Mouse (Mus musculus) embryo, embryonic 10.5 days (tissue): ENCODE measurements around the gene Cfap97.
"Not testable (repeated sequence)": the region's sequence is repeated elsewhere in the genome, so short reads cannot be mapped to it uniquely, and the experiment has no call there.

Experiments
- DNase-seq: peaks from one replicate; pipeline ENCODE4 v3.0.0-alpha.2; 2015; ENCODE audit warnings: low spot score

Cfap97 gene

DNA sequence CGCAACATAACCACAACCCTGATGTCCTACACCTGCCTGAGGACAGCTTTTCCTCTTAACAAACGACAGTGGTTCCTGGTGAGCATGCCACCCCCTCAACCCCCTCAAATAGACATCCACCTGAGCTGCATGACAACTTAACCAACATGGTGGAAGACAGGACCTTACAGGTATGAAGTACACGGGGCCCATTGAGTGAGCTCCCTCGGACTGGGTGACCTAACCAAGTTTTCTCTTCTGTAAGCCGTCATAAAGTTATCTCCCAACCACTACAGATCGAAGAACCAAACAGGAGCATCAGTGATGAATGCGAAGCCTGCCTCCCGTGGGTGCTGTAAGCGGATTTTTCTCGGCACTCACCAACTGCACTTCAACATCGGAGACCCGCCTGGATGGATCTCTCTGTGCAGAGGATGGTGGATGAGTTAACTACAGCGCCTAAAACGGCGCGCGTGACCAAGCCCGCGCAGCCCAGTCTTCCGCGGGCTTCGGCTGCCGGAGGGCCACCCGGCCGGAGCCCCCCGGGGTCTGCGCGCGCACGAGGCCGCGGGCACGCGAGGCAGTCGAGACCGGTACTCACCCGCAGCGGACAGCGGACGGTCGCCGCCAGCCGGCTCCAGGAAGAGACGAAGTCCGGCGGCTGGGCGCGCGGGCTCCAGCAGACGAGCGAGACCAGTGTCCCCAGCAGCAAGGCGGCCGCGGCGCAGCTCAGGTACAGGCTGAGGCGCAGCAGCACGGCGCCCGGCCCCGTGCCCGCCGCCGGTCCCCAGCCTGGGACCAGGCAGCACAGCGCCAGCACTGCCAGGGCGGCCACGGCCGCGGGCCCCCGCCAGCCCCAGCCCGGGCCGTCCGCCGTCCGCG lies at the start of gene Cfap97:
Cfap97 (plus strand) TSS at position 570 of the 861 bp plus-strand sequence.
- peak; percentile 59 for DNase-seq

DNA sequence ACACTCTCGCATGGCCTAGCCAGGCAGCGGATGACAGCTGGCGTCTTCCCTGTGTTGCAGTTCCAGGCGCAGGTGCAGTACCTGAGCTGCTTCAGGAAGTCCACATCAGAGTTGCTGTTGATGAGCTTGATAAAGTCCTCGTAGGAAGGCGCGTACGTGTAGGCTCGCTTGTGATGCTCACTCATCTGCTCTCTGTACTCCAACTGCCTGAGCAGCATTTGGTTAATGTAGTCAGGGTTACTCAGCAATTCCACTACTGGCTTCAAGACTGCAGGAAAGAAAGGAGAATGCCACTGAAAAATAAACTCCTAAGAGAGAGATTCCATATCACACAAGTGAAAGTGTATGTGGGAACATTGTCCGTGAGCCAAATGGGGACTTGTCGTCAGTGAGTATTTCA lies 48.1 kb upstream of the Cfap97 start:
- DNase-seq, result no peak

DNA sequence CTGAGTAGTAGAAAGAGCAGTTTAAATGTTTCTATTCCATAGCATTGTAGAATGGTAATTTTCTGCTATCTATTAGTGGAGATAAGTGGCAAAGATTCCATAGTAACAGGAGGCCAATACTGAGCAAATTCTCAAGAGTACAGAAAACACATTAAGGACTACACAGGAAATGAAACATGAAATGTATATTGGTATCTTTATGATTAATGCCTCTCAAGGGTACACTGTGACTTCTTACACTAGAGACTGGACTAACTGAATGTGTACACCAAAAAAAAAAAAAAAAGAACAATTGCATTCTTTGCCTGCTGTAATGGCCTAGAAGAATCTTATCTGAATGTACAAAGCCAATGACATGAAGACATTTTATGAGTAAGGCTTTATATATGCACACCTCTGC lies 43.9 kb upstream of the Cfap97 start:
- no peak for DNase-seq

DNA sequence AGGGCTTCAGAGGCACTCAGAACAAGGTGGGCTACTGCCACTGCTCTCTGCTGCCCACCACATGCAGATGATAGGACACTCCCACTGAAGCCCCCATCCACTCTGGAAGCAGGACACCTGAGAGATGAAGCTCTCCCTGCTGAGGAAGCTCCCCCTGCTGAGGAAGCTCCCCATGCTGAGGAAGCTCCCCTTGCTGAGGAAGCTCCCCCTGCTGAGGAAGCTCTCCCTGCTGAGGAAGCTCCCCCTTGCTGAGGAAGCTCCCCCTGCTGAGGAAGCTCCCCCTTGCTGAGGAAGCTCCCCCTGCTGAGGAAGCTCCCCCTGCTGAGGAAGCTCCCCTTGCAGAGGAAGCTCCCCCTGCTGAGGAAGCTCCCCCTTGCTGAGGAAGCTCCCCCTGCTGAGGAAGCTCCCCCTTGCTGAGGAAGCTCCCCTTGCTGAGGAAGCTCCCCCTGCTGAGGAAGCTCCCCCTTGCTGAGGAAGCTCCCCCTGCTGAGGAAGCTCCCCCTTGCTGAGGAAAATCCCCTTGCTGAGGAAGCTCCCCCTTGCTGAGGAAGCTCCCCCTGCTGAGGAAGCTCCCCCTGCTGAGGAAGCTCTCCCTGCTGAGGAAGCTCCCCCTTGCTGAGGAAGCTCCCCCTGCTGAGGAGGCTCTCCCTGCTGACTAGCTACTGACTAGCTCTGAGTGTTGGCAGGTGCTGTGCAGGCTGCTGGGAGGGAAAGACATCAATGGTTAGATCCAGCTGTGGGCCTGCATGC lies 38.0 kb upstream of the Cfap97 start:
- not testable (repeated sequence) for DNase-seq

DNA sequence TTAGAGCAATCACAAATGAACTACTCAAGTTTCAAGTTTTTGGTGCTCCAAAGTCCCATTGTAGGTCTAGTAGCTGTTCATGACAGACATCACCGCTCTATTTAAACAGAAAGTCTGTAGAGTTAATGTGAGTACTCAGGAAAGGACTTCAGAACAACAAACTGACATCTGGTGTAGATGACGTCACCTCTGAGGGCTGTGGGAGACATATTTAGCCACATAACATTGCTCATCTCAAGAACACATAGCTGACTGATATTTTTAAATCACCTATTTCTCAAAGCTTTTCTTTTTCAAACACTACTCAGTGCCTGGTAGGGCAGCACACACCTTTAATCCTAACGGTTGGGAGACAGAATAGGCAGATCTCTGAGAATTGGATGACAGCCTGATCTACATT lies 34.4 kb upstream of the Cfap97 start:
- no peak for DNase-seq

DNA sequence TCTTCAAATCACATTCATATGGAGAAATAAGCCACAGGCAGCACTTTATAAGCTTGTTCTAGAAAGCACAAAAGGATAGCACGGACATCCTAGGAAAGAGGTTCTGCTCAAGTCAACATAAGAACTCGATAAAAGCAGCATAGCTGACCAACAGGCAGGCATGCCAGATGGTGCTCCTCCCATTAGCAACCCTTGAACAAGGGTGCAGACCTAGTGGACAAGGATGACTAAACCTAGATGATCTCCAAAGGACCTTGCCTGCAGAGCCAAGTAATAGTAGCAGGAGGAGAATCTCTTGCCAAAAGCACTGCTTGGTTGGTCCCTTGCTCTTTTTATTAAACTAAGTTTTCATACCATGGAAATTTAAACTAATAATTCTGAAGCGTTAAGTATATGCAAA lies 32.4 kb upstream of the Cfap97 start:
- no peak for DNase-seq

DNA sequence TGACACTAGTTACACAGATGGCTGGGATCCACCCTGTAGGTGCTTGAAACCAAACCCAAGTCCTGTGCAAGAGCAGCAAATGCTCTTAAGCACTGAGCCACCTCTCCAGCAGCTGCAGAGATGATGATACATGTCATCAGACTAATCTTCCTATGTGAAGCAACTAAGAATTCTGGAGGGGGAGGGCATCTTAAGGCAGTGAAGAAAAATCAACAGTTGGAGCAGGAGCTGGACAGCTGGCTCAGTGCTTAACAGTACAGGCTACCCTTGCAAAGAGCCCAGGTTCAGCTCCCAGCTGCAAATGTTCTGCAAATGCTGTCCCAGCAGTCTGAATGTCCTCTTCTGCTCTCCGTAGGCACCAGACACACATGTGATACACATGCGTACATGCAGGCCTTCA lies 29.1 kb upstream of the Cfap97 start:
- DNase-seq, result no peak

DNA sequence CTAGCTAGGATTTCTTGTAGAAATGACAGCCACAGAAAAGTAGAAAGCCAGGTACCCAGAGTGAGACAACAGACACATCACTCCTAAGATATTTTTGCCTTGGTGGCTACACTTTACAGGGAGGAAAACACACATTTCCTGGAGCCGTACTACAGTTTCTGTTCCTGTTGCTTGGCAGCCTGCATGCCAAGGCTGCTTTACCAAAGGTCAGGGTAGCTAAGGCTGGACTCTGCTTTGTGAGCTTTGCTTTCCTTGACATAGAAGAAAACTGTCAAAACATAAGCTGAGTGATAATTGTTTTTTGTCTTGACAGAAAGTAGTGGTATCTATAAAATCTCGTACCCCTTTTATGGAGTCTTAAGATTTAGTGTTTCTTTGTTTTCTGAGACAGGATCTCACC lies 21.1 kb upstream of the Cfap97 start:
- DNase-seq, result no peak

DNA sequence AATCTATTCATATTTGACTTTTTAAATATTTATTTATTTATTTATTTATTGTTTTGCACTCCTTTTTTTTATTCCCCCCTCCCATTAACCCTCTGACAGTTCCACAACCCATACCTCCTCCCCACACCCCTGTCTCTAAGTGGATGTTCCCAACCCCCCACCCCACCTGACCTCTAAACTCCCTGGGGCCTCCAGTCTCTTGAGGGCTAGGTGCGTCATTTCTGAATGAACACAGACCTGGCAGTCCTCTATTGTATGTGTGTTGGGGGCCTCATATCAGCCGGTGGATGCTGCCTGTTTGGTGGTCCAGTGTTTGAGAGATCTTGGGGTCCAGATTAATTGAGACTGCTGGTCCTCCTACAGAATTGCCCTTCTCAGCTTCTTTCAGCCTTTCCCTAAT lies 16.0 kb upstream of the Cfap97 start:
- not testable (repeated sequence) for DNase-seq

DNA sequence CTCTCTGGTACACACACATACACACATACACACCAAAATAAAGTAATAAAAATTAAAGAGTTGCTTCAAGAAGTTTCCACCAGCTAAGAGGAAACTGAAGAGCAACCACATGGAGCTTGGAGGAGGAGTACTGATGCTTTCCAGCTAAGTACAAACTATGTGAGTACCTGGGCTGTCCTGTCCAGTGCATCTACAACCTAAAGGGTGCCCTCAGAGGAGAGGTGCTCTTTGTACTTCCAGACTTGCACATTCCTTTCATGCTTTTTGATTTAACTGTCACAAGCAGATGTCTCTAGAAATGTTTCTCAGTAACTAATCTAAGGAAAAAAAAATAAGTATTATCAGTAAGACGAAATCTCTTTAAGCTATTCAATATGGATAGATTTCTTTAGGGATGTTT lies 14.2 kb upstream of the Cfap97 start:
- DNase-seq, result no peak

DNA sequence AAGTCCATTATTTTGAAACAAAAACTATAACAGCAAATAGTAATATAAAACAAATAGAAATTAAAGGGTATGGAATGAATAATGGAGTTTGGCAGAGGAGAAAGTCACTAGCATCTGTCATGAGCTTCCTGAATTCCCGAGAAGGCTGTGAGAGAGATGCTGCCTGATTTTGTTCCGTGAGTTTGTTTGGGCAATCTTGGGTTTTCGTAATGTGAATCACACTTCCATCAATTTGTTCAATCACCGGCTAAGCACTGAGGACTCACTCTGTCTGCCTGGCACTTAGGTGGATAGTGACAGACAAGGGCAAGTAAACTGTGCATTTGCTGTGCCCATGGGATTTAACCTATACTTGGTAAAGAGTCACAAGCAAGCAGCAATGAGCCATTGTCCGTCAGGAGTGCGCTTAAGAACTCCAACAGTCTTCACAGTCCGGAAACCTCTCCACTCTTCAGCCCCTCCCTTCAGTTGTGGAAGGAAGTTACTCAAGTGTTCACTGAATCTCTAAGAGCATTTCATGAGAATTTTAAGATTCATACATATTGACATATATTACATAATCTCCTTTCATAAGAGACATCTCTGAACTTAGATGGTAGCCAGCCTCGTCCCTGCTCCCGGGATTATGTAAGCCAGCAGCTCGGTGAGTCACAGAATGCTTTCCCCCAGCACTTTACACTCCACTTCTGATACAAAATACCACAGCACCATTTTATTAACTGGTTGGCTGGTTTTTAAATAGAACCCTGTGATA lies 13.6 kb upstream of the Cfap97 start:
- no peak for DNase-seq

DNA sequence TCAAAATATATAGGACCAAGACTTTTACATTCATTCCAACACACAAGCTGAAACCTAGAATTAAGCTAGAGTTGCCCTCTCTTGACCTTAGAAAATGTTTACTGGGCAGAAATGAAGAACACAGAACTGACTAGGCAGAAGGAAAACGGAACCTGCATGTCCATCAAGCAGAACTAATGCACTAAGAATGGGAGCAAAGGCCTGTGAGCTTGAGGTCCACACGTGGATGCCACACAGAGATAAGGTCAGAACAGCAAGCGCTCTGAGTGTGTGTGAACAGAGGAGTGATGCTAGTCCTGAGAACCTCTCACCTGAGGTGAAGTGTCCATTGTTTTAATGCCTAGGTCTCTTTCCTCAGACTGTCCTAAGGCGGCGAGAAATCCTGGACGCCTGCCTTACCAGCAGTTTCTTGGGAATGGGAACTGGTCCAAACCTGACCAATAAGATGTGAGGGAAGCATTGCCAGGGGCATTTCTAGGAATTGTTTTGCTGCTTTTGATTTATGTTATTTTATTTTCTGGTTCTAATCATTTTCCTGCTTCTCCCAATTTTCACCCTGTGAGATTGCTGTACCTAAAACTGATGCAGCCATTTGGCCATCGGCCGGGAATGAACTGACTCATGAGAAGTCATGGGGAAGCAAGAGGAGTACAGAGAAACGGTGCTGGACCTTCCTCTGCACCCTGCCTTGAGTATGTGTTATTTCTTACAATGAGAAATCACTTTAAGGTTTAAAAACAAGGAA lies 11.0 kb upstream of the Cfap97 start:
- DNase-seq, result no peak

DNA sequence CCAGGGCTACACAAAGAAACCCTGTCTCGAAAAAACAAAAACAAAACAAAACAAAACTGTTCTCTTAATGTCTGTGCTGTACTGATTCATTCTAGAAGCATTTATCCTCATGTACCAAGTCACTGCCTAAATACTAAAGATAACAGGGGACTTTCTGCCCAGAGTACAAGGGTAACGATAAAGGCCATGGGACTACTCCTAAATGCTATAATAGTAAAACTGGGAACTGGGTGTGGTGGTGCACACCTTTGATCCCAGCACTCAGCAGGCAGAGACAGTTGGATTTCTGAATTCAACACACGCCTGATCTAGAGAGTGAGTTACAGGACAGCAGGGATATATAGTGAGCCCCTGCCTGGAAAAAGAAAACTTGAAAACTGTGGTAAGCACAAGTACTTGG lies 9.9 kb upstream of the Cfap97 start:
- no peak for DNase-seq

DNA sequence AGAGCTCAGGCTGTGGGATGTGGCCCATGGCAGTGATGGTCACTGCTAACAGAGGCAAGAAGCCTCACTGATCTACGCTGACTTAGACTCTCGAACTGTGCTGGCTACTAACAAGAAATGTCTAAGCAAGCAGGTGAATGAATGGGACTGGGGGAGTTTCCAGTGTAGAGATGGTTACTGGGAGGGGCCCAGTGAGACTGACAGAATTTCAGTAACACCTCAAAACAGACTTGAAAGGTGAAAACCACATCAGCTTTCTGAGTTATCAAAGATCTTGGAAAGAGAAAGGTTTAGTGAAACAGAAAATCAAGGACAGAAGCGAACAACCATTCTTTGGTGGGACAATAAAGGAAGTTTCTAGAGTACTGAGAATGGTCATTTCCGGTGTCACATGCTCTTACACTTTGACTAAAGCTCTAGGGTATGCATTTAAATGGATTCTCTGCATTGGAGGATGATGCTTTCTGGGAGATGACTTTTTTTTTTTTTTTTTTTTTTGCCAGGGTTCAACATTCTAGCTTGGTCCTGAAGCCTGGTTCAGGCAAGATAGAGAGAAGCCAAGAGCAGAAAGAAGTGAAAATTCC lies 9.0 kb upstream of the Cfap97 start:
- no peak for DNase-seq

DNA sequence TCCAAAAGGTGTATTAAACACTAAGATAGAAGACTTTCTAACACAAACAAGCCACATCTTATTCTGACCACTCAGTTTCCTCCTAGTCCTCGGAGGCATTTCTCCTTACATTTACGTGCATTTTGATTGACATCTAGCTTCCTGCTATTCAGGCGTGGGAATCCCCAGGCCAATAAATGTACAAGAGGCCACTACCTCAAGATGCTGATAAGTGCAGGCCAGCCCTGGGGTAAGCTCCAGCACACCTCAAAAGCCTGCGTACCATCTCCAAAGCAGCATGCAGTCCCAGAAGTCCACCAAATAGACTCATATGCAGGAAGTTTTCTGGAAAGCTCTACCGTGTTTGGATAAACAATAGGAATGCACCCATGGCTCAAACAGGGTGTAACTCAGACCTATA lies 8.1 kb upstream of the Cfap97 start:
- no peak for DNase-seq

DNA sequence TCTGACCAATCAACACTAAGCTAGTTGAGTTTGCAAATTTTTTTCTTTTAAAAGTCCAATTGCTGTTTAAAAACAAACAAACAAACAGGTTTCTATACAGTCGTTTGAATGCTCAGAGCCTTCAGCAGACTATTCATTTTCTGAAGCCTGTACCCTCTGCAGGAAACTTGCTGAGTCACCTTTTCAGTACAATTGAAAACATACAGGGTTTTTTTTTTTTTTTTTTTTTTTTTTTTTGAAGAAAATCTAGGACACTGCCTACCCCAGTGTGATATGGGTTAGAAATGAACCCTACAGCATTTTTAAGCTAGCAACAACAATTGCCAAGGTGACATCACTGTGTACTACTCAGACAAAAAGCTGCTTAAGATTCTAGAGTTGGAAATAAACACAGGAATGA lies 7.6 kb upstream of the Cfap97 start:
- no peak for DNase-seq

DNA sequence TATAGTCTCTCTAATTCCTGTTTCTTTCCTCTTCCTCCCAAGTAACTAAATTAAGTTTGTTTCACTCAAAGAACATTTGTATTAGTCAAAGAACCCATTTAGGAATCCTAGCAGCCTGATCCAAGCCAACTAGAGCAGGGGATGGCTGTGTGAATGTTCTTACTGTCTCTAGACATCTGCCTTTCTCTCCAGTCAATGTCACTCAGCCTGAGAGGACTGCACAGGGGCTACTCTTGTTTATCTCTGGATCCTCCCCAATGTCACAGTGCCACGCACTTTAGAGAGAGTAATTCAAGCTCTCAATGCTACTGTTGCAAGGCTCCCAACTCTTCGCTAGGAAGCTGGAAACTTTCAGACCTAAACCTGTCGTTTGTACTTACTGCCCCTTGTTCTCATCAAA lies 5.4 kb upstream of the Cfap97 start:
- DNase-seq, result no peak

DNA sequence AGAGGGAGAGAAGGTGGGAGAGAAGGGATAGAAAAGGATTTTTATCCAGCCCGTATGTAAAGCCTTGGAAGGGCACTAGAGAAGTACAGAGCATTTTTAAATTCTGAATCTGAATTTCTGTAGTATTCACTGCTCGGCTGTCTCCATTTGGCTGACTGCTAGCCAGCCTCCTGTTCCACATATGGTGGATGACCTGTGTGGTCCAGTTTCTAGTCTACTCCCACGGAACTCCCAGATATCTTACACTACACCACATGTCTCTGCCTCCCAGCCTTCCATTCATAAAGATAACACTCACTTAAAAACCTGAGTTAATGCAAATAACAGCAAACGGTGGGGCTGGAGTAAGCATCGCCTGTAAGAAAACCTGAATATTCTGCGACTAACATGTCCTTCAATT lies 2.3 kb upstream of the Cfap97 start:
- DNase-seq, result no peak

DNA sequence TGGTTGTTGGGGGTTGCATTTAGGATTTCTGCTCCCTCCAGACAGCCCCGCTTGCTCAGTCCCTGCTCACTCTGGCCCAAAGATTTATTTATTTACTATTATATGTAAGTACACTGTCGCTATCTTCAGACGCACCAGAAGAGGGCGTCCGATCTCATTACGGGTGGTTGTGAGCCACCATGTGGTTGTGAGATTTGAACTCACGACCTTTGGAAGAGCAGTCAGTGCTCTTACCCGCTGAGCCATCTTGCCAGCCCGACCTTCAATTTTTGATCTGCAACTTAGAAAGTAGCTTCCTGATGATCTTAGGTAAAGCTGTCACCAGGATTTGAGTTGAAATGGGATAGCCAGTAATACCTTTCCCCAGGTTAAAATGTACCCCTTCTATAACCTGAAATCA lies 1.8 kb upstream of the Cfap97 start:
- DNase-seq, result no peak

DNA sequence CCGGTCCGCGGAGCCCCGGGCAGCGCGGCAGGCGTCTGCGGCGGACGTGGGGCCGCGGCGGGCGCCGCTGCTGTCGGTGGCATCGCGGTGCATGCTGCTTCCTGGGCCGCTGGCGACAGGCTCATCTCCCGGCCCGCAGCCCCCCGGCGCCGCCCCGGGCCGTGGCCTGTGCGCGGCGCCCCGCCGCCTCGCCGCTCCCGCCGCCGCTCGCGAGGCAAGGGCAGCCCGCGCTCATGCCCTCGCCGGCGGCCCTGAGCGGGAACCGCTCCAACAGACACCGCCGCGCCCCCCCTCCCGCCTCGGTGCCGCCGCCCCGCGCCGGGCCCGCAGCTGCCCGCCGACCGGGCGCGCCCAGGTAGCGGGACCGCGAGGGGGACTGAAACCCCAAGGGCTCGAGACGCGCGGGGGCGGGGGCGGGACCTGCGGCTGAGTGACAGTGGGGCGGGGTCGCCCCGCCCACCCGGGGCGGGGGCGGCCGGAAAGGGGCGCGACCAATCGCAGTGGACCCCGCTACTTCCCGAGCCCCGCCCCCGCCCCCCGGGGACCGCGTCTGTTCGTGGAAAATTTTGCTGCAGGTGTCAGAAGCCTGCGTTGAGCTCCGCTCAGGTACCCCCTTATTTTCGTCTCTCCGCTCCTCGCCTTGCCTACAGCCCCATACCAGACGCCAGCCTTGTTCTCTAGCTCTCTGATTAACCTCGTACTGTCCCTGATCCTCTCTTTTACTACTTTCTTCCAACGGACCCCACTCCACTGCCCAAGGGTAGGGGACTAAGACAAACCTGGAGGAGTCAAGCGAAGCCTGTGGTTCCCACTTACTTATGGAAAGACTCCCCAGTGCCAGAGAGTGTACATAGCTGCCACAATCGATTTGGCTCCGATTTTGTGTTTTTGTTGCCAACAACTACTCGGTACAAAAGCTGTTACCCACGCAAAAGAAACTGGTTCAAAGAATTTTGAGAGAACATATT lies 777 bp downstream of the Cfap97 start, which contains the start of gene Snx25:
Snx25 (minus strand) TSS at position 96 of the 968 bp plus-strand sequence.
- peak; percentile 84 for DNase-seq
